ENCODE assay signal across 13 mouse cellular contexts in the genomic region with DNA sequence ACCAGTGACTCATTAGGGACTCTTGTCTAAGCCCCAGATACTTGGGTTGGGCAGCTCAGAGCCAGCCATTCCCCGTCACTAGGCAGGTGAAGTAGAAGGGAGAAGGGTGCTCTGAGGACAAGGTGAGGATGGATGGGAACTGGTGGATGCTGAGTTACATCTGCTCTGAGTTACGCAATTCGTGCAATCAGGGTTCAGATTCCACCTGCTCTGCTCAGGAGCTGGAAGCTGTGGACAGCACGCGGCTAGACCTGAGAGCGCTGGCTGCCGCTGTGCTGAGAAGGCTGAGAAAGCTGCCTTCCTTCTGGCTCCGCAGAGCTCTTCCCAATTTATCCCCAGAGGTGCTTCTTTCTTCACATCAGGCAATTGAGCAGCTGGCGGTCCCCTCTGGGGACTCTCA. TPM values are rescaled to one million over a fixed set of nuclear protein-coding genes. Genes with fewer than 3 reads are reported as not detected.
"Had no signal": no experiment of that assay in that cellular context is flagged by ENCODE, and none has a peak within 500 bp of the region (broad histone marks: within the 10 kb centered on the region; RNA-seq: fewer than 3 reads in every experiment).

No protein-coding gene starts in this region.

- H3K36me3 ChIP-seq: limb, embryonic 15.5 days; midbrain, embryonic 13.5 days; neural tube, embryonic 12.5 days had no signal

- DNase-seq: kidney, adult 8-10 months; kidney, postnatal 25 days; lung, adult 18-20 months; retina, postnatal 1 day; right cerebral cortex, postnatal 4 days; spleen, adult 18-20 months; thymus, postnatal 36 days had no signal

- ATAC-seq: midbrain, embryonic 13.5 days had no signal

- H3K4me2 ChIP-seq: limb, embryonic 15.5 days; midbrain, embryonic 13.5 days; neural tube, embryonic 12.5 days had no signal

- H3K9me3 ChIP-seq: limb, embryonic 15.5 days; midbrain, embryonic 13.5 days; neural tube, embryonic 12.5 days had no signal

- H3K4me3 ChIP-seq: left cerebral cortex, adult 2 months; limb, embryonic 15.5 days; midbrain, embryonic 13.5 days; neural tube, embryonic 12.5 days had no signal

- H3K9ac ChIP-seq: limb, embryonic 15.5 days; midbrain, embryonic 13.5 days; neural tube, embryonic 12.5 days had no signal

- H3K27ac ChIP-seq: left cerebral cortex, adult 2 months; limb, embryonic 15.5 days; midbrain, embryonic 13.5 days; neural tube, embryonic 12.5 days had no signal

RNA-seq across cellular contexts. Expression of gene Irx3, which starts 34.8 kb away (rescaled TPM):
- total RNA-seq: monocyte, adult 5-6 weeks; neutrophil, adult 5-6 weeks had no signal
